Mouse (Mus musculus) olfactory bulb, adult 2 months (tissue): ENCODE data around the gene Hspb6.

ENCODE experiments used
- CTCF ChIP-seq: fragments of 200-500 bp; IDR thresholded peaks from 2 replicates; pipeline ENCODE4 v1.5.1; 2012; ENCODE audit warnings: low read depth, mild to moderate bottlenecking, low read length, moderate library complexity; ENCODE audit not compliant: insufficient read depth
- POLR2A ChIP-seq: fragments of 200-500 bp; IDR thresholded peaks from 2 replicates; pipeline ENCODE4 v1.6.1; 2012; ENCODE audit warnings: mild to moderate bottlenecking, low read depth, low read length, moderate library complexity; ENCODE audit not compliant: insufficient read depth

- TF ChIP-seq POLR2A (no peak), CTCF (no peak)
These were observed 39.1 kb downstream of the Hspb6 start for GRCm38 (mm10) chr7:30590927-30591604.
